ENCODE assay signal across 15 mouse cellular contexts in genomic region chrX:48525866-48526265, GRCm38 (mm10). TPM values are rescaled to one million over a fixed set of nuclear protein-coding genes. Genes with fewer than 3 reads are reported as not detected.
DNase-seq lines count a peak whose midpoint lies in the region; ATAC-seq and TF ChIP-seq lines count a peak whose summit lies in the region.
"Had no signal": no experiment of that assay in that cellular context is flagged by ENCODE, and none has a peak within 500 bp of the region (broad histone marks: within the 10 kb centered on the region; RNA-seq: fewer than 3 reads in every experiment).

No protein-coding gene starts in this region.

- H3K4me2 ChIP-seq in heart, postnatal 0 days (ENCODE audit: low read depth, low read length): no peak overlapping the region
- H3K4me2 ChIP-seq in forebrain, embryonic 11.5 days (ENCODE audit: low read depth, low read length, severe bottlenecking): no peak overlapping the region
- H3K4me2 ChIP-seq: embryonic facial prominence, embryonic 13.5 days; kidney, embryonic 15.5 days had no signal

- DNase-seq in cerebellum, adult 8-10 months: no peak
- DNase-seq in heart, postnatal 0 days (ENCODE audit: low spot score): peak; percentile 14
- DNase-seq in heart, postnatal 36 days: no peak
- peak; percentile 36 to 52 for DNase-seq in cerebellum, postnatal 10 days
- peak; percentile 49 to 59 for DNase-seq in left cerebral cortex, postnatal 14 days (ENCODE audit: low spot score in 2 of 2)
- no peak for DNase-seq in forebrain, embryonic 11.5 days (ENCODE audit: low spot score)
- no peak for DNase-seq in spleen, adult 12 weeks (ENCODE audit: low spot score)
- DNase-seq: adrenal gland, adult 8-10 months; thymus, adult 18-20 months had no signal

- TF ChIP-seq CTCF in heart, postnatal 0 days (IDR thresholded peaks at IDR 0.05; ENCODE audit: low read depth): no peak

- H3K4me3 ChIP-seq in heart, postnatal 0 days (ENCODE audit: low read depth, low read length): no peak overlapping the region
- no peak overlapping the region for H3K4me3 ChIP-seq in forebrain, embryonic 11.5 days (ENCODE audit: low read depth, low read length)
- H3K4me3 ChIP-seq: embryonic facial prominence, embryonic 13.5 days; kidney, embryonic 15.5 days; midbrain, embryonic 10.5 days had no signal

- no peak overlapping the region for H3K9ac ChIP-seq in heart, postnatal 0 days (replicated peaks; ENCODE audit: low read depth, low read length)
- no peak overlapping the region for H3K9ac ChIP-seq in forebrain, embryonic 11.5 days (ENCODE audit: low read length)
- H3K9ac ChIP-seq: embryonic facial prominence, embryonic 13.5 days; kidney, embryonic 15.5 days had no signal

- WGBS in heart, postnatal 0 days: 36% methylated on average over 8 of the region's 8 CpGs
- WGBS in forebrain, embryonic 11.5 days: 75% methylated on average over 8 of the region's 8 CpGs

- no peaks in the 10 kb centered on the region for H3K27me3 ChIP-seq in heart, postnatal 0 days (ENCODE audit: control insufficient read depth, insufficient read depth, low read length)
- no peaks in the 10 kb centered on the region for H3K27me3 ChIP-seq in forebrain, embryonic 11.5 days (ENCODE audit: control insufficient read depth, insufficient read depth, low read length)
- H3K27me3 ChIP-seq: embryonic facial prominence, embryonic 13.5 days; kidney, embryonic 15.5 days had no signal

- TF ChIP-seq EP300 in heart, postnatal 0 days (IDR thresholded peaks at IDR 0.05; ENCODE audit: low read depth): no peak

- H3K36me3 ChIP-seq in heart, postnatal 0 days (replicated peaks; ENCODE audit: control insufficient read depth, insufficient read depth, low read length): no peaks in the 10 kb centered on the region
- H3K36me3 ChIP-seq in forebrain, embryonic 11.5 days (ENCODE audit: control insufficient read depth, insufficient read depth, low read length): no peaks in the 10 kb centered on the region
- H3K36me3 ChIP-seq: embryonic facial prominence, embryonic 13.5 days; kidney, embryonic 15.5 days; midbrain, embryonic 10.5 days had no signal

- peak; percentile 56; the same call in 1 of the 2 replicates for ATAC-seq in cerebellum, adult (ENCODE audit: insufficient number of reproducible peaks, low FRiP score, low TSS enrichment)
- peak; percentile 72 for ATAC-seq in heart, postnatal 0 days (ENCODE audit: insufficient read depth, low read depth)
- no peak for ATAC-seq in forebrain, embryonic 11.5 days (replicated peaks; ENCODE audit: low FRiP score)
- ATAC-seq: inflammation-experienced regulatory T-cells, adult 6 months; lung, postnatal 0 days had no signal

- peak overlapping the region; percentile 46 for H3K27ac ChIP-seq in heart, postnatal 0 days (ENCODE audit: low read depth)
- H3K27ac ChIP-seq in forebrain, embryonic 11.5 days (ENCODE audit: low read depth, low read length): no peak overlapping the region
- H3K27ac ChIP-seq: embryonic facial prominence, embryonic 13.5 days; kidney, embryonic 15.5 days; midbrain, embryonic 10.5 days had no signal

- no peaks in the 10 kb centered on the region for H3K9me3 ChIP-seq in heart, postnatal 0 days (replicated peaks; ENCODE audit: control insufficient read depth, low read length)
- no peaks in the 10 kb centered on the region for H3K9me3 ChIP-seq in forebrain, embryonic 11.5 days (ENCODE audit: control insufficient read depth, low read length)
- H3K9me3 ChIP-seq: embryonic facial prominence, embryonic 13.5 days; kidney, embryonic 15.5 days; midbrain, embryonic 10.5 days had no signal

- no peaks in the 10 kb centered on the region for H3K4me1 ChIP-seq in heart, postnatal 0 days (ENCODE audit: control insufficient read depth, insufficient read depth)
- no peaks in the 10 kb centered on the region for H3K4me1 ChIP-seq in forebrain, embryonic 11.5 days (replicated peaks; ENCODE audit: control insufficient read depth, insufficient read depth, low read length)
- H3K4me1 ChIP-seq: embryonic facial prominence, embryonic 13.5 days; kidney, embryonic 15.5 days; midbrain, embryonic 10.5 days had no signal

- intact Hi-C loops in heart, postnatal 36 days (cut with DNase I): no loop called here
- intact Hi-C loops in left cerebral cortex, postnatal 14 days (cut with DNase I): no loop called here

RNA-seq across cellular contexts. Expression of gene Rab33a, which starts 6.8 kb away (rescaled TPM):
- total RNA-seq in heart, postnatal 0 days (2014; rRNA removed; ENCODE audit: low replicate concordance): 2.7 and 5.6 TPM in 2 replicates
- polyA plus RNA-seq in heart, postnatal 0 days (2015; fragmentation: Nextera tagmentation; extraction: Ambion mirVana): 4.3 and 4.4 TPM in 2 replicates
- total RNA-seq in heart, postnatal 36 days (2021): under 1 TPM in 1 of 2 experiments, not detected in 1; 0.53 TPM
- total RNA-seq in left cerebral cortex, postnatal 14 days (2021): 10 to 100 TPM; 32.7 to 35.0 TPM
- polyA plus RNA-seq in forebrain, embryonic 11.5 days (2014; fragmentation: Nextera tagmentation; extraction: Ambion mirVana): 22.4 and 22.9 TPM in 2 replicates

RNA-seq across cellular contexts. Expression of gene Aifm1, which starts 12.5 kb away (rescaled TPM):
- total RNA-seq in heart, postnatal 0 days (2014; rRNA removed; ENCODE audit: low replicate concordance): 19.2 and 47.7 TPM in 2 replicates
- polyA plus RNA-seq in heart, postnatal 0 days (2015; fragmentation: Nextera tagmentation; extraction: Ambion mirVana): 120 and 127 TPM in 2 replicates
- 100 to 1,000 TPM; 109 to 116 TPM for total RNA-seq in heart, postnatal 36 days (2021)
- 10 to 100 TPM; 28.8 to 31.8 TPM for total RNA-seq in left cerebral cortex, postnatal 14 days (2021)
- 80.7 and 83.6 TPM in 2 replicates for polyA plus RNA-seq in forebrain, embryonic 11.5 days (2014; fragmentation: Nextera tagmentation; extraction: Ambion mirVana)

Comparison
In these comparisons a context has a peak if more than half of its experiments do, and no peak if none do; other contexts are left out.
1. DNase-seq: peak in heart, postnatal 0 days (single experiment), cerebellum, postnatal 10 days (2 of 2) and left cerebral cortex, postnatal 14 days (2 of 2); none in cerebellum, adult 8-10 months (single experiment), heart, postnatal 36 days (0 of 2), forebrain, embryonic 11.5 days (single experiment) and spleen, adult 12 weeks (single experiment).